Mouse (Mus musculus) granulocyte monocyte progenitor cell, adult 5-6 weeks (primary cell): Measurements from ENCODE around the gene Rxrb. TPM values are rescaled to one million over a fixed set of nuclear protein-coding genes. Genes with fewer than 3 reads are reported as not detected.
A peak's percentile ranks its signal among the peaks of the same experiment; 100 is the strongest.
"Not testable (repeated sequence)": the region's sequence is repeated elsewhere in the genome, so short reads cannot be mapped to it uniquely, and the experiment has no call there.

Experiments used
- ATAC-seq: replicated peaks from 2 replicates; pipeline ENCODE4 v1.8.0; 2016; ENCODE audit warnings: mild to moderate bottlenecking, moderate TSS enrichment, inconsistent platforms; ENCODE audit not compliant: poor library complexity, severe bottlenecking
- total RNA-seq, 2 experiments: library from RNA; stranded (forward) in 1 of 2; stranded (reverse) in 1 of 2; fragments of 200-712, 200-1000 nt in 1 of 2; fragments of >200 nt in 1 of 2; fragmentation: Nextera tagmentation in 1 of 2; gene quantifications; 2 replicates each; pipeline ENCODE4 v1.2.3; 2014 to 2017

Rxrb gene
- 51.0 and 55.4 TPM in 2 replicates for total RNA-seq (2014; fragmentation: Nextera tagmentation)
- 40.5 and 47.2 TPM in 2 replicates for total RNA-seq (2017)

DNA sequence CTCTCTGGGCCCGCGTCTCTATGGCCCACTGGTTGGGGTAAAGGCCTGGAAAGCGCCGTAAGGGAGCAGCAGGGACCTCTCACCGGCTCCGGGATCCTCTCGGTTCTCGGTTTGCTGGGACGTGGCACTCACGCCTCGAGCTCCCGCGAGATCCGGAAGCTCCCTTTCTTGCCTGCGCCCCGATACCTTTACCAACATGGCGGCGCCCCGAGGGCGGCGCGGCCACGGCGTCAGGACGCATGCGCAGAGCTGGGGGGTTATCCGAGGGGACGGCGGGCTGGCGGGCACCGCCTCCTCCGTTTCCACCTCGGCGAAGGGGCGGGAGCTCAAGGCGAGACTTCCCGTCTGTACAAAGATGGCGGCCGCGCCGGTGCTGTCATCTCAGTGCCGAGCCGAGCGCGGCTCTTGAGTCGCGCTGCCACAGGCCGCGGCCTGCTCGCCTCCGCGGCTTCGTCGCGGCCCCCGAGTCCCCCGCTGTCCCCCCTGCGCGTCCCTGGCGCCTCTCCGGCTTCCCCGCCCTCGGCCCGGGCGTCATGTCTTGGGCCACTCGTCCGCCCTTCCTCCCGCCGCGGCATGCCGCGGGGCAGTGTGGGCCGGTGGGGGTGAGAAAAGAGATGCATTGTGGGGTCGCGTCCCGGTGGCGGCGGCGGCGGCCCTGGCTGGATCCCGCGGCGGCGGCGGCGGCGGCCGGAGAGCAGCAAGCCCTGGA lies at the start of gene Rxrb, which contains the start of gene Slc39a7:
Gene Rxrb (plus strand): TSS at position 348 of the 709 bp plus-strand sequence.
Gene Slc39a7 (minus strand): TSS at position 218 of the 709 bp plus-strand sequence.
- ATAC-seq = peak; percentile 52

DNA sequence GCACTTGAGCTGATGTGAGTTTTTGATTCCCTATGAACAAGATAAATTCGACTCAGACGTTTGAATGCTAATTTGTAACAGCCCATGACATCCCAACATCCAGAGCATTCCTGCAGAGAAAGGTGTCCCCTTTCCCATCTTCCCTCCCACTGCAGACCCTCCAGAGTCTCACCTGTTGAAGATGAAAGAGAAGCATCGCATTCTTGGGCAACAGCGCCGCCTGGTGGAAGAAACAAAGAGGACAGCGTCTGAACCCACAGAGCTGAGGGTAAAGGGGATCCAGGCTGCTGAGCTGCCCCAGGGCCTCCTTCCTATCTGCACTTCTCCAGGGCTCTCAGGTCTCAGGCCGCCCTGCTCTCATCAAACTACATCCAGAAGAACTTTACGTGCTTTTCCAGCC lies 49.5 kb upstream of the Rxrb start:
- ATAC-seq = not testable (repeated sequence)

DNA sequence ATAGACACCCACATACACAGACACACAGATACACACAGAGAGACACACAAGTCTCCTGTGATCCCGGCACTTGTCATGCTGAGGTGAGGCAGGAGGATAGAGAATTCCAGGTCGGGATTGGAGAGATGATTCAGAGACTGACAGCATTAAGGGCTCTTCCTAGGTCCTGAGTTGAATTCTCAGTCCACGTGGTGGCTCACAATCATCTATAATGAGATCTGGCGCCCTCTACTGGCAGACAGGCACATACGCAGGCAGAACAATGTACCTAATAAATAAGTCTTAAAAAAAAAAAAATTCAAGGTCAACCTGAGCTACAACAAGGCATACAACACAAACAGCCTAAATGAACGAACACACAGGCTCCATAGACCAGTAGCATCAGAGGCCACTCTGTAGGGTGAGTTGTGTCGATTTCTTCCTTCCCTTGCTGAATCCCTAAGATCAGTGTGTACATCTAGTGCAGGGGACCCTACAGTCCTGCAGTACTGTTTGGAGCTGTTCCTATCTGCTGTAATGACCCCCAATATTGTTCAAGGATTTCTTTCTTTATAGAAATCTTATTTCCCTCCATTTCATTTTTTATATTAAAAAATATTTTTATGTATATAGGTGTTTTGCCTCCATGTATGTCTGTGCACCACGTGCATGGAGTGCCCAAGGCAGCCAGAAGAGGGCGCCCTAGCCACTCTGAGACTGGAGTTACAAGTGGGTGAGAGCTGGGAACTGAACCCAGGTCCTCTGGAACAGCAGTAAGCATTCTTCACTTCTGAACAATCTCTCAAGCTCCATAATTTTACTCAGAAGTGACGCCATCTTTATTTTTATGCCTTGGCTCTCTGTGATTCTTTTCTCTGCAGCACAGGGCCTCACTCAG lies 39.6 kb upstream of the Rxrb start:
- peak; percentile 70 for ATAC-seq

DNA sequence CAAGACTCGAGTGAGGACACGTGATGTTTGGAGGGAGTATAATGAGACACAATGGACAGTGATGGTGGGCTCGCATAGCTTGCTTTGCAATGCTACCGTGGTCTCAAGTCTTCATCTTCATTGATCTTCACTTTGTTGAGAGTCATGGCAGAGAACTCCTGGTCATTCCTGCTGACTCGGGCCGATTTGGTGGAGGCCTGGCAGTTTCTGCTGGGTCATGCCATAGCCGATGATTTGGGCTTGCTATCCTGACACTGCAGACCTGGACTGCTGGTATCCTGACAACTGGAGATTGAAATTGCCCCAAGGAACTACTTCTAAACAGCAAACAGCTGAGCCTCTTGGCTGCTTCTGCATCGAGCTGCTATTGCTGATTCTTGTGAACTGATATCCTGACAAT lies 36.7 kb upstream of the Rxrb start:
- no peak for ATAC-seq

DNA sequence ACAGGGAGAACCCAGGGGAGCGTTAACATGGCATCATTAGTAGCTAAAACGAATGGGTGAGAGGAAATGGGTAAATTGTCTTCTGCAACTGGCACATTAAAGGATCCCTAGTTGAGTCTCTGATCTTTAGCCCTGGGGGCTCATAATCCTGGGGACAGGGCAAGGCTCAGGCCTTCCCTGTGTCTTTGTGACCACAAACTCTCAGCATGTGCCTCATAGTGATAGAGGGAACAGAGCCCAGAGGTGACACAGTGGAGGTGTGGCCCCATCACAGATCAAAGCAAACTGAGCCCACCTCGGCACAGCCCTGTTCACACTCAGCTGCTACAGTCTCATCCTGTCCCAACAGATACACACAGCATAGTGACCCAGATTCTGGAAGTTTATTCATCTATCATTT lies 36.0 kb upstream of the Rxrb start:
- no peak for ATAC-seq

DNA sequence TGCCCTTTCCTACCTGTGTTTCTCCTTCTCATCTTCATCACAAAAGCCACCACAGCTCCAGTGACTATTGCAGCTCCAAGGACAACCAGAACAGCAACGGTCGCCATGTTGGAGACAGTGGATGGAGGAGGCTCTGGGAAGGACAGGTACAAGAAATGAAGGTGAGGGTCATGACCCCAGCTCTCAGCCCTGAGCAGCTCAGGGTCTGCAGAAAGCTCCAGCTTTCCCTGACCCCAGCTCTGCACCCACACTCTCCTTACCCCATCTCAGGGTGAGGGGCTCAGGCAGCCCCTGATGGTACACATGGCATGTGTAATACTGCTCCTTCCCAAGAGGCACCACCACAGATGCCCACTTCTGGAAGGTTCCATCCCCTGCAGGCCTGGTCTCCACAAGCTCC lies 34.6 kb upstream of the Rxrb start:
- not testable (repeated sequence) for ATAC-seq

DNA sequence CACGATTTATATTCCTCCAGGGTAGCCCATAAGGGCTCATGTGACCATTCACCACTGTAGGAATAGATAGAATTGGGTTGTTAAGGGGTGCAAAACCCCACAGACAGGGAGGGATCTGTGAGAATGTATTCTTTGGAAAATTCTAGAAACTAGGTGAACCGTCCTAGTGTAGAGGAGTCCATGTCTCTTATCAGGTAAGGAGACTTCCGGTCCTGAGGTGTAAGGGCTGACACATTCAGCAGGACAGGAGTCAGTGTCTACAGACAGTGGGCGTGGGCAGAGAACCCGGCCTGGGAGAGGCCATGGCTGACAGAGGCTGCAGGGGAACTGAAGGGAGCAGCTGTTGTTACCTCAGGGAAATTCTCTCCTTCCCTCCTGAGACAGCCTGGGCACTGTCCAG lies 32.9 kb upstream of the Rxrb start:
- ATAC-seq = not testable (repeated sequence)

DNA sequence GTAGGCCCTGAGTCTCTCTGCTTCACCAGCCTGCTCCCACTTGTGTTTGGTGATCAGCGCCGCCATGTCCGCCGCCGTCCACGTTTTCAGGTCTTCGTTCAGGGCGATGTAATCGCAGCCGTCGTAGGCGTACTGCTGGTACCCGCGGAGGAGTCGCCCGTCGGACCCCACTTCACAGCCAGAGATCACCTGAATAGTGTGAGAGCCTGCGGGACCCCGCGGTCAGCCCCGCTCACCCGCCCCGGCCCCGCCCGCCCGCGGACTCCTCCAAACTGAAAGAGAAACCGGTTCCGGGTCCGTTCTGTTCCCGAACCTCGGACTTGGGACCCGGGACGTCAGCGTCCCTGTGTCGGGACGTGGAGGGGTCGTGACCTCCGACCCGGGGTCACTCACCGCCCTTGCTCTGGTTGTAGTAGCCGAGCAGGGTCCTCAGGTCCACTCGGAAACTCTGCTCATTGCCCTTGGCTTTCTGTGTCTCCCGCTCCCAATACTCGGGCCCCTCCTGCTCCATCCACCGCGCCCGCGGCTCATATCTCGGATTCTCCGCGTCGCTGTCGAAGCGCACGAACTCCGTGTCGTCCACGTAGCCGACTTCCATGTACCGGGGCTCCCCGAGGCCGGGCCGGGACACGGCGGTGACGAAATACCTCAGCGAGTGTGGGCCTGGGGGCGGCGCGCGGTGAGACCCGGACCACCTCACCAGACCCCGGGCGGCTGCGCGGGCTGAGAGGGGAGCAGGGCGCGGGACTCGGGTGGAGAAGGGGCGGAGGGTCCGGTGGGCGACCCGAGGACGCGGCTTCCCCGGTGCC lies 32.1 kb upstream of the Rxrb start:
- no peak for ATAC-seq

DNA sequence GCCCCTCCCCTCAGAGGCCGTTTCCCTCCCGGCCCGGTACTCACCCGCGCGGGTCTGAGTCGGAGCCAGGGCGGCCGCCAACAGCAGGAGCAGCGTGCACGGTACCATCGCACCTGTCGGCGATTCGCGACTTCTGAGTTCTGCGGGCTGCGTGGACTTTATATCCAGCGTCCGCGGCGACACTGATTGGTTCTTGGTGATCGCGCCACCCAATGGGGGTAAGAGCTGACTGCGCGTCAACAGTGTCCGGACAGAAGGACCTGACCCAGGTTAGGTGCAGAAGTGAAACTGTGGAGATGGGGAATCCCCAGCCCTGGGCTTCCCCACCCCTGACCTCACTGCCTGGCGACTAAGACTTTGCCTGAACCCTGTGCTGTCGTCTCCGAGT lies 31.5 kb upstream of the Rxrb start, which contains the start of gene H2-K1:
Gene H2-K1 (minus strand): TSS at position 198 of the 388 bp plus-strand sequence.
- peak; percentile 96 for ATAC-seq

DNA sequence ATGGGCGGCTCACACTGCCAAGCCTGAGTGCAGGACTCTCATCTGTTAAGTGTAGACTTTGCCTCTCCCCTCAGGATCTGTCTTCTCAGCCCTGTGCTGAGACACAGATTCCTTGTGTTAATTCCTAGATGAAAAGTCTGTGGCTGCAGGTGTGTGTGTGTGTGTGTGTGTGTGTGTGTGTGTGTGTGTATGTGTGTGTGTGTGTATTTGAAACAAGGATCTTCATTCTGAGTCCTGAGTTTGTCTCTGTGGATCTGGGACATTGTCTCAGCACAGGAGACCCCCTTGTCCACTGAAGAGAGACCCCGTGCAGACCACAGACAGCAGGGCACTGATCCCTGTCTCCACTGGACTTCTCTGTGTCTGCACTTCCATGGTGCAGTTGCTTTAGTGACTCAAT lies 30.8 kb upstream of the Rxrb start:
- not testable (repeated sequence) for ATAC-seq

DNA sequence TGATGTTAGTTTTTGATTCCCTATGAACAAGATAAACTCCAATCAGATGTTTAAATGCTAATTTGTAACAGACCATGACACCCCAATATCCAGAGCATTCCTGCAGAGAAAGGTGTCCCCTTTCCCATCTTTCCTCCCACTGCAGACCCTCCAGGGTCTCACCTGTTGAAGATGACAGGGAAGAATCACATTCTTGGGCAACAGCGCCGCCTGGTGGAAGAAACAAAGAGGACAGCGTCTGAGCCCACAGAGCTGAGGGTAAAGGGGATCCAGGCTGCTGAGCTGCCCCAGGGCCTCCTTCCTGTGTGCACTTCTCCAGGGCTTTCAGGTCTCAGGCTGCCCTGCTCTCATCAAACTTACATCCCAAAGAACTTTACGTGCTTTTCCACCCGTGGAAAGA lies 28.2 kb upstream of the Rxrb start:
- ATAC-seq = no peak

DNA sequence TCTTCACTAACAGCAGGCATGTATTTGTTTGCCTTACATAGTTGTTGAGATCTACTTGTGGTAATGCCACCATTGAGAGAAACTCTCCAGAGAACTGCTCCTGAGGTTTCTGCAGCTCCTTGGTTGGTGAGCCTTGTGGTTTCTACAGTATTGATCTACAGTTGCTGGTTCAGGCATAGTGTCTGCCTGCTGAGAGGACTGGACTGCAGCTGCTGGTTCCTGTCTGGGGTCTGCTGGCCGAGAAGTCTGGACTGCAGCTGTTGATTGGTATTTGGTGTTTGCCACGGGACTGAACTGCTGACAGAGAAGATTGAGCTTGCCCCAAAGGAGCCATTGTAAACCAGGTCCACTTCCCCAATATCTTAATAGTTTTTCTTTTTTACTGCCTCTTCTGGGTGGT lies 25.0 kb upstream of the Rxrb start:
- ATAC-seq = no peak

DNA sequence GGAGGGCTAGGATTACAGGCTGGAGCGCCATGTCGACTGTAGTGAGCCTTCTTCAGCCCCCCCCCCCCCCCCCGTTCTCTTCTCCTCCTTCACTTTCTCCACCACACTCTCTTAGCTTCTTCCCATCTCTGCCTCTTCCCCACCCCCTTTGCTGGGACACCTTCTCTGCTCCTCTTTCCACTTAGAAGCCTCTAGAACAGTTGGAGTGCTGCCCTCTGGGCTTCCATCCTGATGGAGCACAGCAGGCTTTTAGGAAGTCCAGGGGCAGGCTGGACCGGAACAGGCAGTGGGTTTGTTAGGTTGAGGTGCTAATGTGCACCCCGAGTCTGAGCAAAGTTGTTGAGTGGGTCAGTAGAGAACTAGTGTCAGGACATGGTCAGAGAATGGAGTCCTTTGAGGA lies 21.5 kb upstream of the Rxrb start:
- ATAC-seq = no peak

DNA sequence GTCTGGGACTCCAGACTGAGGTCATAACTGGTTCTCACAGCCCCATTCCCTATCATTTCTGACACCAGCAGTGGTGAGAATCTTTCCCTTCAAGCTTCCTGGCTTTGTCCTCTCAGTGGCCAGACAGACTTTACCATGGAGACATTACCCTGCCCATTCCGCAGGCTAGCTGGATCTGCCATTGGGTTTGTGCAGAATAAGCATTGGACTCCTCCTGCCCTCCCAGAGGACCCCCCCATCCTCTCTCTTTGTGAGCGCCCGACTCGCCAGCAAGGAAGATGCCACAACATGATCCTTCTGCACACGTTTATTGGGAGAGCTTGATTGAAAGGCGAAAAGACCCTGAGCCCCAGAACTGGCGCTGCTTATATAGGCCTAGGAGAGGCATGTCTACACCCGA lies 18.2 kb upstream of the Rxrb start:
- ATAC-seq = no peak

DNA sequence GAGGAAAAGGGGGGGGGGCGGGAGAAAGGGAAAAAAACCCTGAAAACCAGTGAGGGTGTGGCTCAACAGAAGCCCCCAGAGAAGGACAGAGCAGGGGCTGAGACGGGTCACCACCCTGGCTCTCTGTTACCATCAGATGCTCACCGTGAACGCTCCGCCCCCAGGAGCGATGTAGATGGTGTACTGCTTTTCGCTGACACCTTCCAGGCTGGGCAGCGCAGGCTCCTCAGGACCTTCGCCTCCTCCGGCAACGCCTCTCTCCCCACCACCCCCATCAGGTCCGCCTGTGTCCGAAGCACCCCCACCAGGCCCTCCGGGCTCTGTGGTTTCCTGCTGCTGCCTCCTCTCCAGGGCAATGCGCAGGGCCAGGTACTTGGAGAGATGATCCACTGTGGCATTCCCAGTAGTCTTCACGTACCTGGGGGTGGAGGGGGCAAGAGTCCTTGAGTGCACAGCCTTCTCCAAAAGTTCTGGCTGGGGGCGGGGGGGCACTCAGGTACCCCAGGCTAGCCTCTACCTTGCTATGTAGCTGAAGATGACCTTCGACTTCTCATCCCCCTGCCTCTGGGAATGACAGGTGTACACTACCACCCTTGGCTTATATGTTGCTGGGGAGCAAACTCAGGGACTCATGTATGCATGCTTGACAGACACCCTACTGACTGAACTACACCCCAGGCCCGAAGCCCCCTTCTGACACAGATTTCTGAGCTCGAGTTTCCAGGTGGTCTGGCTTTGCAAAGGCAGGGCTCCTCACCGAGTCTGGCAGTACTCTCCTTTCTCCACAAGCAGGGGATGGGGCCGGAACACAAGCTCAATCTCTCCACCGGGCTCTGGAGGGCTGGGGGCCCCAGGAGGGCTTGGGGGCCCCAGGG lies 9.8 kb upstream of the Rxrb start:
- ATAC-seq = no peak

DNA sequence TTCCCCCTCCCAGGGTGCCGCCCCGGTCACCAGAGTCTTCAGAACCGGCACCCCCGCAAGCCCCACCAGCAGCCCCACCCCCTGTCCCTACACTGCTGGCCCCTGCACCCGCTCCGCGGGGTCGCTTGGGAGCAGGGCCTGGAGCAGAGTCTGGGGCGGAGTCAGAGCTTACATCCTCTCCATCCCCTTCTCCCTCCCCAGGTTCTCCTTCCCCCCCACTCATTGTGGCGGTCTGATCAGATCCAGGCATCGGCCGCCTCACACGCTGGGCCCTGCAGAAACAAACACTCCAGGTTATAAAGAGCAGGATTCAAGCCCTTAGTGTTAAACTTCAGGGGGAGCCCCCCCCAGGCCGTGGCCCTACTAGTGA lies 9.2 kb upstream of the Rxrb start:
- ATAC-seq = no peak

DNA sequence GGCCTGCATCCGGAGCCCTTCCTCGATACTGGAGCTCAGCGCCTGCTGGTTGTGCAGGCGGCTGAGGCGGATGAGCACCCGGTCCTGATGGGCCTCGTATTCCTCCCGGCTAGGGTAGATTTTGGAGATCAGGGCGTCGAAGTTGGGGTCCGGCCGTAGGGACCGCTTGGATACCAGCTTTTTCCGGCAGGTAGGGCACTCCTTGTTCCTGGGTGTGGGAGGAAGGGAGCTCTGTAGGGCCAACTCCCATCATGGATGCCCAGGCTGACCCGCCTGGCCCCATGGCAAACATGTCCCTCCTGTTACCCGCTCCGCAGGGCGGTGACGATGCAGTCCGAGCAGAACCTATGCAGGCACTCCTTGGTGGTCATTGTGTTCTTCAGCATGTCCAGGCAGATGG lies 8.6 kb upstream of the Rxrb start:
- ATAC-seq = no peak

DNA sequence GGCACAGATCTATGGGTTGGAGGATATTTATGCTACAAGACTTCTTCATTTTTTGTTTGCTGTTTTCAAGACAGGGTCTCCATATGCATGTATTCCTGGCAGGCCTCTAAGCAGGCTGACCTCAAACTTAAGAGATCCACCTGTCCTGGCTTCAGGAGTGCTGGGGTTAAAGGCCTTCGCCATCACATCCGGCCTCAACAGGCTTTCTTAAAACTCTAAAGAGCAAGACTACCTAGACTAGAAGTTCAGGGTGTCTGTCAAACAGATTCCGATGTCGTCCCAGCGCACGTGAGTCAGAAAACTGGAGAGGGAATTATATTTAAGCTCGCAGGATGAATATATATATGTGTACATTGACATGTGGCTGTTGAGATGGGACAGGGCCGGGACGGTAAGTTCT lies 7.9 kb upstream of the Rxrb start:
- no peak for ATAC-seq

DNA sequence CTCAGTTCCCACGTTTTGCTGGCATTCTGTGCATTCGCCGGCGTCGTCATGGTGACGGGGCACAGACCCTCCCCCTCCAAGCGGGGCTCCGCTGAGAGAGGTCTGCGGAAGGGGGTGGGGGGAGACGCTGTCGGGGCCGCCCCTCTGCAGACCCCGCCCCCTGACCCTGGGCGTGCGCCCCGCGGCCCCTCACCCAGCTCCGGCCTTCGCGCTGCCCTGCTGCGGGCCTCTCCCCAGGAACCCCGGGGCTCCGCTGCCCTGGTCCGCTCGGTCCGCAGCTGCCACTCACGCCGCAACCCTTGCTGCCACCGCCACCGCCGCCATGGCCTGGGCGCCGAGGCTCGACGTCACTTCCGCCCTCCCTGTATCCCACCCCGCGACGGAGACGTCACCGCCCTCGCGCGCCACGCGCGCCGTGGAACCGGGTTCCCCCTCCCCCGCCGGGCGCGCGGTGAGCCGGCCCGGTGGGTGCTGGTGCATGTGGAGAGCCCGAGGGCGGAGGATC lies 7.2 kb upstream of the Rxrb start, which contains the start of gene Ring1:
Gene Ring1 (minus strand): TSS at position 364 of the 505 bp plus-strand sequence.
- peak; percentile 36 for ATAC-seq
